Mouse (Mus musculus) cerebellum, postnatal 10 days (tissue): ENCODE measurements at regions not wholly inside any gene's neighbourhood (a gene's known extent, or its start where the extent isn't known, plus 50 kb on each side); places are given as distances from the start of the nearest gene placed in this dataset.

Source experiments
- DNase-seq, 2 experiments: peaks; one replicate each; pipeline ENCODE4 v3.0.0; 2021; ENCODE audit warnings: mixed read lengths in 2 of 2

- DNase-seq, result no peak
Measured at GRCm38 (mm10) chr9:13905086-13905669, 77.7 kb downstream of the Fam76b start.

GRCm38 (mm10) chr9:13906736-13907135 is 79.2 kb downstream of the Fam76b start:
- no peak for DNase-seq

GRCm38 (mm10) chr9:13909604-13910003 is 82.1 kb downstream of the Fam76b start:
- DNase-seq, result peak in 1 of 2 experiments; percentile 24

GRCm38 (mm10) chr9:13910091-13910490 is 82.6 kb downstream of the Fam76b start:
- DNase-seq, result peak in 1 of 2 experiments; percentile 21

DNA sequence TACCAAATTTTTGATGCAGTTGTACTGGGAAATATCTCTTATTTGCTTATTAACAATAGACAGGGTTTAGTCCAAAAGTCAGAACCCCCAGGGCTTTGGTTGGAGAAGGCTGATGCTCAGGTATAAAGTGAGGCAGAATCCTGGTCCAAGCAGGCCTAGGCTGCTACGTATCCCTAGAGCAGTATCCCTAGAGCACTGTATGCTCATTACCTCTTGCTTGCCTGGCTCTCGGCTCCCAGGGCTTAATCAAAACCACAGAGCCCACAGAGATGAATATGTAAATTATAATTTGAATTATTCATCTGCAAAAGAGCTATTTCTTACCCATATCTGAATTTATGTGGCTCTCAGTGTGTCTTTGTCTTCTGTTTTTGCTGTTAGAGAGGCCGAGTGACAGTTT is 85.9 kb downstream of the Fam76b start:
- DNase-seq, result no peak

- DNase-seq, result no peak
Measured at GRCm38 (mm10) chr9:13914131-13914530, 86.6 kb downstream of the Fam76b start.

- DNase-seq, result peak; percentile 59 to 79
Measured at GRCm38 (mm10) chr9:13914847-13915246, 87.3 kb downstream of the Fam76b start.

DNA sequence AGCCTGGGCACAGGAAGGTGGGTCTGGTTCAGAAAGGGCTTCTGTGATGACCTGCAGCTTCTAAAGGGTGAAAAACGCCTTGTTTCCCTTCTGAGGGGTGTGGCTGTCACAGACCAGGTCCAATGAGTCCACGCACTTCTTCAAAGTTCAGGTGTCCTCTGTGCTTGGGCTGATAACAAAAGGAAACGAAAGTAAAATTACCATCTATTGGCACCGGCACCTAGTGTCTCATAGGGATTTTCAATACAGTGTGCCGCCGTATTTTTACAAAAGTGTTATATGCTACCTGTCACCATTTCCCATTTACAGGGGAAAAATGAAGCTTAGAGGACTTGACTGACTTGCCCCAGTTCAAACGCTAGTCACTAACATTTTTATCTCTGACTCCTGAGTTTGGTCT is 89.3 kb downstream of the Fam76b start:
- DNase-seq, result no peak

- no peak for DNase-seq
Measured at GRCm38 (mm10) chr9:13918606-13919202, 91.2 kb downstream of the Fam76b start.

DNA sequence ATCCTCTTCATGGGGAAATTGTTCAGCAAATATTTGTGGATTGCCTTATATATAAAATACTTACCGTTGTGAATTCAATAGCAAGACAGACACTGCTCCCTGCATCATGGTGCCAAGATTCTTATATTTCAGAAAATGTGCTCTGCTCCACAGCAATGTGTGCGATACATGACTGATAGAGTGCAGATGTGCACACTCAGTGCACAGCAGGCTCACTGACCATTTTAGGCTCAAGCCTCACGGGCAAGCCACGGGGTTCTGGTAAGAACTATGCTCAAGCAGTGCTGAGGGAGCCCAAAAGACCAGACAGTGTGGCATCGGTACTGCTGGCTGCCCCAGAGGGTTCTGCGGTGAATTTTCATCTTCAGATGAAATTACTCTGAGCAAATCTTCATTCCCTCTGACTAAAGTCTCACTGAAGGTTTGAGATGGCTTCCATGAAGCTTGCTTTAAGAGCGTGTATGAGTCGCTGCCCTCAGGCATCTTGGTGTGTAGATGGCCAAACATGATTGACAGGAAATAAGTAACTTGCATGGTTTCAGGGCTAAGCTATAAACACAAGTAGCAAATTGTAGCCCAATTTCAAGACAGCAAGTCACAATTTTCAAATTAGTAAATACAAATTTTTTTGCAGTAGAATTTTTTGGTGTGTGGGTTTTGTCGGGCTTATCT is 92.4 kb downstream of the Fam76b start:
- DNase-seq, result no peak

DNA sequence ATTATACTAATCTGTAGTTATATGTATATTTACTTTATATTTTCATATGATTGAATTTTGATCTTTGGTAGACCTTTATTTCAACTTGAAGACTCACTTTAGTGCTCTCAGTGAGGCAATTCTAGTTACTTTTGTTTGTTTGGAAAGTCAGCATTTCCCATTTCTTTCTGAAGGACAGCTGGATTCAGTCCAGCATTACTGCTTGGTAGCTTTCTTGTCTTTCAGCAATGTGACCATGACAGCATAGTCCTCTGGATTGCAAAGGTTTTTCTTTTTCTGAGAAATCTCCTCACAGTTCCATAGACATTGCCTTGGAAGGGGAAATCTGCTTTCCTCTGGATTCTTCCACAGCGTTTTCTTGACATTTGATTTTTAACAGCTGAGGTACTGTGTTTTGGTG is 93.1 kb downstream of the Fam76b start:
- DNase-seq, result no peak

- DNase-seq, result peak; percentile 41 to 46
Measured at GRCm38 (mm10) chr9:13932001-13932508, 104.5 kb downstream of the Fam76b start.

DNA sequence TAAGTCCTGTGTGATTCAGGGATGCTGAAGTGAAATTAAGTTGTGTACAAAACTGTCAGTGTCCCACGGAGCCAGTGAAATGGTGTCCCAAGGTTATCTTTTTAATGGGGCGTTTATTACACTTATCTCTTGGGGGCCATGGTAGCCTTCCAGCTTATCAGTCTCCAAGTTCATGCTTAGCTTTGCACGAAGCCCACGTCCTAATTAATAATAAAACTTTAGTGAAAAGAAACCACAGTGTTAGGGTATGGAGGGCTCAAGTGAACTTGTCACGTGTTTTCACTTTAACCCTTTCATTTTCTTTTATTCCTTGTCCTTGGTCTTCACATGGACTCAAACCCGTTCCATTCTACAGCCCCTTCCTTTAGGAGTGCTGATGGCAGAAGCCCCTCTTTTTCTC is 105.9 kb downstream of the Fam76b start:
- no peak for DNase-seq

DNA sequence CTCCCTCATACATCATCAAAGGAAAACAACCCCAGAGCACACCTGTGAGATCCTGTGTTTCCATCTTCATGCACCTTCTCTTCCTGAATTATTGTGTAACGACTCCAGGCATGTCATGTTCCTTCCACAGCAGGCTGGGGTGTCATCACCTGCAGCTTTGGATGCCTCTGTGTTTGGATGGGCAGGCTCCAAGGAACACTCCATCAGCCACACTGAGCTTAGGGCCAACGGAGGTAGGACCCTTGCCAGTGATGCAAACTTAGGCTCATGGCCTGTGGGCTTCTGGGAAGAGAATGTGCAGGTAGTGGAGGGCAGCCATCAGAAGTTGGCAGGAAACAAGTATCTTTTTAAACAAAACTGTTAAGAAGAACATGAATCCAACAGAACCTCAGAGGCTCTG is 109.8 kb downstream of the Fam76b start:
- no peak for DNase-seq

DNA sequence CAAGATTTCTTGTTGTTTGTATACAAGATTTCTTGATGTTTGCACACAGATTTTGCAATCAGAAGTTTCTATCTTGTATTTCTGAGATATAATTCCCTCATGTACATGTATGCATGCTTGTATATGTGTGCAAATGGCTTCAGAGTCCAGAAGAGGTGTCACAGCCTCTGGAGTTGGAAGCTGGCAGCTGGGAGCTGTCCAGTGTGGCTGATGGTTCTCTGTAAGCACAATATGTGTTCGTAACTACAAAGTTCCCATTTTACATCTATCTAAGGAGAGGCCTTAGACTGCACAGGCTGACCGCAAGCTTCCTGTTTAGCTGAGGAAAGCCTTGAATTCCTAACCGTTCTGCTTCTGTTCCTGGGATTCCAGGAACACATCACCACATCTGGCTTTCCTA is 119.0 kb downstream of the Fam76b start:
- no peak for DNase-seq

- DNase-seq, result no peak
Measured at GRCm38 (mm10) chr9:13952157-13952556, 124.6 kb downstream of the Fam76b start.

GRCm38 (mm10) chr9:13963140-13963763 is 135.7 kb downstream of the Fam76b start:
- DNase-seq, result peak in 1 of 2 experiments; percentile 10

GRCm38 (mm10) chr9:13963796-13964195 is 136.3 kb downstream of the Fam76b start:
- DNase-seq, result no peak

- peak; percentile 76 to 81 for DNase-seq
Measured at GRCm38 (mm10) chr9:13964256-13964655, 136.7 kb downstream of the Fam76b start.

- no peak for DNase-seq
Measured at GRCm38 (mm10) chr9:13966212-13966611, 138.7 kb downstream of the Fam76b start.

- peak; percentile 74 to 78 for DNase-seq
Measured at GRCm38 (mm10) chr9:13969262-13969661, 141.7 kb downstream of the Fam76b start.

DNA sequence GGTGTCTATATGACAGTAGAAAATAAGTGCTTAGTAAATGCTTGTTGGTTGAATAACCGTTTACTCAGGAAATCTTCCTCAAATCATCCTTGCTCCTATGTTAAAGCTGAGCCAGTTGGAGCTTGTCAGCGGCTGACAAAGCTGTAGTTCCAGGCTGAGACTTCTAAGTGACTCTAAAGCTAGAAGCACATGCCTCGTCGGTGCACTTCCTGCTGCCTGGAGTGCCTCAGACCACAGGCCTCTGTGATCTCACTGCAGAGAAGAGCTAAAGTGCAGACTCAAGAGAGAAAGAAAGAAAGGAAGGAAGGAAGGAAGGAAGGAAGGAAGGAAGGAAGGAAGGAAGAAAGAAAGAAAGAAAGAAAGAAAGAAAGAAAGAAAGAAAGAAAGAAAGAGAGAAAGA is 146.1 kb downstream of the Fam76b start:
- no peak for DNase-seq

- DNase-seq, result no peak
Measured at GRCm38 (mm10) chr9:13974870-13975269, 147.4 kb downstream of the Fam76b start.

- DNase-seq, result peak in 1 of 2 experiments; percentile 18
Measured at GRCm38 (mm10) chr9:13978842-13979241, 151.3 kb downstream of the Fam76b start.
